Mouse (Mus musculus) cerebellum, postnatal 25 days (tissue): Measurements from ENCODE around the gene Bin2.

Experiments used
- DNase-seq, 2 experiments: peaks; one replicate each; pipeline ENCODE4 v3.0.0; 2021; ENCODE audit warnings: mixed read lengths in 2 of 2

Bin2 gene

GRCm38 (mm10) chr15:100680381-100680780 lies 11.0 kb upstream of the Bin2 start:
- DNase-seq, result no peak

GRCm38 (mm10) chr15:100679005-100679404 lies 9.7 kb upstream of the Bin2 start:
- DNase-seq, result no peak

- DNase-seq, result no peak
These were observed 9.2 kb upstream of the Bin2 start for GRCm38 (mm10) chr15:100678581-100678980.

- DNase-seq, result no peak
These were observed 8.3 kb upstream of the Bin2 start for GRCm38 (mm10) chr15:100677675-100678074.

- DNase-seq, result no peak
These were observed 7.2 kb upstream of the Bin2 start for GRCm38 (mm10) chr15:100676521-100676920.

- DNase-seq, result no peak
These were observed 6.1 kb upstream of the Bin2 start for GRCm38 (mm10) chr15:100675486-100675885.

GRCm38 (mm10) chr15:100674566-100674965 lies 5.2 kb upstream of the Bin2 start:
- DNase-seq, result no peak

- no peak for DNase-seq
These were observed 4.4 kb upstream of the Bin2 start for GRCm38 (mm10) chr15:100673585-100674391.

- DNase-seq, result no peak
These were observed 1.5 kb upstream of the Bin2 start for GRCm38 (mm10) chr15:100670833-100671232.

- no peak for DNase-seq
These were observed 651 bp upstream of the Bin2 start for GRCm38 (mm10) chr15:100670004-100670403.

GRCm38 (mm10) chr15:100667871-100668545 lies 1.3 kb downstream of the Bin2 start:
- no peak for DNase-seq

GRCm38 (mm10) chr15:100667420-100667819 lies 1.9 kb downstream of the Bin2 start:
- no peak for DNase-seq

GRCm38 (mm10) chr15:100666851-100667250 lies 2.5 kb downstream of the Bin2 start:
- DNase-seq, result no peak

GRCm38 (mm10) chr15:100666219-100666696 lies 3.1 kb downstream of the Bin2 start:
- DNase-seq, result no peak

- no peak for DNase-seq
These were observed 3.7 kb downstream of the Bin2 start for GRCm38 (mm10) chr15:100665411-100666218.

GRCm38 (mm10) chr15:100664813-100665274 lies 4.5 kb downstream of the Bin2 start:
- DNase-seq, result no peak

- DNase-seq, result no peak
These were observed 8.5 kb downstream of the Bin2 start for GRCm38 (mm10) chr15:100660805-100661204.

- peak; percentile 64 to 73 for DNase-seq
These were observed 9.0 kb downstream of the Bin2 start for GRCm38 (mm10) chr15:100660306-100660705.

- DNase-seq, result no peak
These were observed 14.2 kb downstream of the Bin2 start for GRCm38 (mm10) chr15:100655201-100655600.

- no peak for DNase-seq
These were observed 15.1 kb downstream of the Bin2 start for GRCm38 (mm10) chr15:100654271-100654670.

GRCm38 (mm10) chr15:100651610-100652009 lies 17.7 kb downstream of the Bin2 start:
- DNase-seq, result no peak

- peak; percentile 57 to 66 for DNase-seq
These were observed 19.2 kb downstream of the Bin2 start for GRCm38 (mm10) chr15:100650111-100650510.

GRCm38 (mm10) chr15:100646161-100646560 lies 23.2 kb downstream of the Bin2 start:
- DNase-seq, result peak; percentile 74 to 75
